Mouse (Mus musculus) midbrain, embryonic 14.5 days (tissue): ENCODE results near the gene Aebp1. TPM values are rescaled to one million over a fixed set of nuclear protein-coding genes. Genes with fewer than 3 reads are reported as not detected.

ENCODE experiments used
- ATAC-seq: fragments of 200-750 bp; cut with Nextera tagmentation; 2 replicates; pipeline ENCODE4 v1.8.0; 2017; ENCODE audit warnings: moderate number of reproducible peaks, moderate library complexity; ENCODE audit not compliant: low FRiP score, low TSS enrichment
- DNase-seq: peaks from one replicate; pipeline ENCODE4 v3.0.0-alpha.2; 2015
- H3K27ac ChIP-seq: fragments of 300-500 bp; sonication (generic); replicated peaks from 2 replicates; pipeline ENCODE4 v1.5.1; 2014; ENCODE audit warnings: mild to moderate bottlenecking, low read depth, low read length, moderate library complexity
- H3K27me3 ChIP-seq: fragments of 300-500 bp; sonication (generic); 2 replicates; pipeline ENCODE4 v1.6.1; 2014; ENCODE audit warnings: low read length, control low read depth, mixed read lengths; ENCODE audit not compliant: control insufficient read depth, insufficient read depth
- H3K36me3 ChIP-seq: fragments of 300-500 bp; sonication (generic); 2 replicates; pipeline ENCODE4 v1.6.1; 2014; ENCODE audit warnings: low read length, control low read depth; ENCODE audit not compliant: control insufficient read depth, insufficient read depth
- H3K4me1 ChIP-seq: fragments of 300-500 bp; sonication (generic); 2 replicates; pipeline ENCODE4 v1.6.1; 2014; ENCODE audit warnings: mild to moderate bottlenecking, antibody characterized with exemption, low read length, control low read depth; ENCODE audit not compliant: control insufficient read depth, insufficient read depth
- H3K4me2 ChIP-seq: fragments of 300-500 bp; sonication (generic); 2 replicates; pipeline ENCODE4 v1.6.1; 2014; ENCODE audit warnings: mild to moderate bottlenecking, low read length, moderate library complexity
- H3K4me3 ChIP-seq: fragments of 300-500 bp; sonication (generic); replicated peaks from 2 replicates; pipeline ENCODE4 v1.5.1; 2014; ENCODE audit warnings: low read depth, low read length
- H3K9ac ChIP-seq: fragments of 300-500 bp; sonication (generic); replicated peaks from 2 replicates; pipeline ENCODE4 v1.6.1; 2014; ENCODE audit warnings: mild to moderate bottlenecking, low read length, moderate library complexity
- H3K9me3 ChIP-seq: fragments of 300-500 bp; sonication (generic); 2 replicates; pipeline ENCODE4 v1.6.1; 2016; ENCODE audit warnings: low read length, control low read depth, mixed read lengths; ENCODE audit not compliant: control insufficient read depth
- WGBS: fragments of 180-500 bp; shearing (Covaris S2); extraction: QIAGEN DNeasy Blood & Tissue Kit; methylation state at CpG from one replicate; pipeline ENCODE4 v1.1.7; 2014; 5-methylcytosine and 5-hydroxymethylcytosine counted together
- polyA plus RNA-seq: library from polyadenylated mRNA; unstranded; fragments of >200 nt; fragmentation: Nextera tagmentation; extraction: Ambion mirVana; gene quantifications from 2 replicates; pipeline ENCODE4 v1.2.1, GENCODE M21; 2014

Aebp1 gene
- polyA plus RNA-seq, 1 experiment from 2014 or later: 8.5 TPM

DNA sequence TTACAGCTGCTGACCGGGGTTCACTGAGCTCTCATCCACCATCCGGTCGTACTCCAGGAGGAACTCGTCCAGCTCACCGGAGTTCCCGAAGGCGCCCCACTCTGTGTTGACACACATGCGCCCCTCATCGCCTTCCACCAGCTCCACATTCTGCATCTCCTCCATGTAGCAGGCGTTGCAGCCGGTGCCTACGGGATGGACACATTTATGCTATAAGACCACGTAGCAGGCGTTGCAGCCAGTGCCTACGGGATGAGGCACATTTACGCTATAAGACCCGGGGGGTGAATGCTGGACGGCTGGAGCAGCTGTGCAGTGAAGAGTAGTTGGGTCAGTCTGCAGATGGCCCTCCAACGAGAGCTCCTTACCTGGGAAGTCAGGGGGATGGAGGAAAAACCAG lies 42.6 kb downstream of the Aebp1 start:
- no peak overlapping the region for H3K9ac ChIP-seq
- no peak overlapping the region for H3K27ac ChIP-seq
- ATAC-seq (no peak), DNase-seq (no peak)
- H3K4me3 ChIP-seq: no peak overlapping the region
- no peaks in the 10 kb centered on the region for H3K36me3 ChIP-seq
- H3K4me1 ChIP-seq: peaks cover 22% of the 10 kb centered on the region
- WGBS: 84% methylated on average over 19 of the region's 19 CpGs
- H3K4me2 ChIP-seq: no peak overlapping the region
- H3K9me3 ChIP-seq: no peaks in the 10 kb centered on the region
- no peaks in the 10 kb centered on the region for H3K27me3 ChIP-seq

DNA sequence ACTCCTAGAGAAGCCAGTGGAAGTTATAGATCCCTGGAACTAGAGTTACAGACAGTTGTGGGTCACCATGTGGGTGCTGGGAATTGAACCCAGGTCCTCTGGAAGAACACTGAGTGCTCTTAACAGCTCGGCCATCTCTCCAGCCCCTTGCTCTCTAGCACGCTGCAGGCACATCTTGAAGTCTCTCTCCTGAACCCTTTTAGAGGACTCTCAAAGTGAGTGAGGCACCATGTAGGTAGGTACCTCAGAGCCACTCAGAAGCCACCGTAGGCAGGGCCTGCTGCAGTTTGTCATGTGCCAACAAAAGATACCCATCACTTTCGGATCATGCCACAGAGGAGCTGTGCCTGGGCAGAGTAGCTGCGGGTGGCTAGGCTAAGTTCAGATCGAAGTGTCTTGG lies 43.1 kb downstream of the Aebp1 start:
- ATAC-seq: no peak
- Histone ChIP-seq H3K4me1 (peaks cover 22% of the 10 kb centered on the region), H3K9ac (no peak overlapping the region), H3K36me3 (no peaks in the 10 kb centered on the region), H3K4me3 (no peak overlapping the region), H3K27ac (no peak overlapping the region), H3K27me3 (no peaks in the 10 kb centered on the region), H3K9me3 (no peaks in the 10 kb centered on the region), H3K4me2 (no peak overlapping the region)
- WGBS: 95% methylated on average over 6 of the region's 6 CpGs
- no peak for DNase-seq

DNA sequence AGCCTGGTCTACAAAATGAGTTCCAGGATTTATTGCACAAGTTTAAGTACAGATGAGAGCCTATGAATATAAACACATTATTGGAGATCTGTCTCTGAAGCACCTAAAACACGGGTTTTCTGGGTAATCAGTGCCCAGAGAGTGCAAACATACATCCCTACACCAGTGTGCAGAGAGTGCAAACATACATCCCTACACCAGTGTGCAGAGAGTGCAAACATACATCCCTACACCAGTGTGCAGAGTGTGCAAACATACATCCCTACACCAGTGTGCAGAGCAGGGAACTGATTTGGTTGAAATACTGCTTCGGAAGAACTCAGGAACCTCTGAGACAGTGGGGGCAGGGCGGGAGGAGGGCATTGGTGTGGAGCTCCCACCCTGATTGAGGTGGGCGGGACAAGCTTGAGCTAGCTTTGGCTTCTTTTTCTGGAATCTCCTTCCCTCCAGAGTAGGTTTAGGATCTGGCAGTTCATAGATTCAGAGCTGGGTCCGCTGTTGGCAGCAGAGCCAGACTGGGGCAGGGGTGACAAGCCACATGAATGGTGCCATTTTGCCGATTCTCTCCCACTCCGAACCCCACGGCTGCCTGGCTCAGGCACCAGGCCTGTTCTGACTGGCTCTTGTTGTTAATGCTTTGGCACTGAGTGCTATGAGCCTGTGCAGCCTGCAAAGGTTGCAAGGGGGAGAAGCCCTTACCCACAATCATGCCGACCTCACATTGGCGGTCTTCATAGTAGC lies 44.2 kb downstream of the Aebp1 start:
- Histone ChIP-seq H3K27ac (no peak overlapping the region), H3K9ac (no peak overlapping the region), H3K4me3 (no peak overlapping the region), H3K4me1 (peaks cover 20% of the 10 kb centered on the region), H3K9me3 (no peaks in the 10 kb centered on the region), H3K36me3 (no peaks in the 10 kb centered on the region), H3K4me2 (no peak overlapping the region), H3K27me3 (no peaks in the 10 kb centered on the region)
- 85% methylated on average over 10 of the region's 10 CpGs for WGBS
- DNase-seq (no peak), ATAC-seq (no peak)

DNA sequence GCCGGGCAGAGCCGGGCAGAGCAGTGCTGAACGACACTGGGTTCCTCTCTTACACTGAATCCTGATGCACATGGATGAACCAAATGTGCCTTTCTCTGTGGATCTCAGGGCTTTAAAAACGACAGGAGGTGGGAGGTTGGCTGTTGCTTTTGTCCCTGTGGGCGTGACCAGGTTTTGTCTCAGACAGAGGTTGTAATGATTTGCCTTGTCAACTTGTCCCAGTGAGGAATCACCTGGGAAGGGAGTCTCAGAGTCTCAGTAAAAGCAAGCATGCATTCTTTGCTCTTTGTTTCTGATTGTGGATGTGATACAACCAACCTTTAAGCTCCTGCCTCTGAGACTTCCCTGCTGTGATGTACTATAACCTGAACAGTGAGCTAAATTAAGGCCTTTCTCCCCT lies 45.3 kb downstream of the Aebp1 start:
- Histone ChIP-seq H3K9ac (no peak overlapping the region), H3K4me1 (peaks cover 8% of the 10 kb centered on the region; the same call in 1 of the 2 replicates), H3K27me3 (no peaks in the 10 kb centered on the region), H3K36me3 (no peaks in the 10 kb centered on the region), H3K27ac (no peak overlapping the region), H3K4me2 (no peak overlapping the region), H3K4me3 (no peak overlapping the region), H3K9me3 (no peaks in the 10 kb centered on the region)
- ATAC-seq (no peak), DNase-seq (no peak)
- WGBS: 37% methylated on average over 5 of the region's 5 CpGs

DNA sequence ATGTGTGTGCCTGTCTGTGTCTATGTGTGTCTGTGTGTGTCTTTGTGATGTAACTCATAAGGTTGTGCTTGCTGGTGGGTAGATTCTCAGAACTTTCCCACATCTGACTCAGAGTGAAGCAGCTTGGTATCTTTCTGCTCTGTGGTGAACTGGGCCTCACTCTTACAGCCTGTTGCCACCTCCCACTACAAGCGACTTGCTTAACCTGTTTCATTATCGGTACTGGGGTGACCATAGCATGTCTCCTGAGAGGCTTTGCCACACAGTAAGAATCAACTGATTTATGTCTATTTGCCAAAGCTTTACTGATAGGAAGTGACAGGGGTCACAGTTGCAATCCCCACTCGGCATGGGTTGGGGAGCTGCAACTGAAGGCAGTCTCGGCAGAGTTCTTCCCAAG lies 46.9 kb downstream of the Aebp1 start:
- Histone ChIP-seq H3K4me3 (no peak overlapping the region), H3K36me3 (no peaks in the 10 kb centered on the region), H3K27me3 (no peaks in the 10 kb centered on the region), H3K27ac (no peak overlapping the region), H3K9me3 (no peaks in the 10 kb centered on the region), H3K9ac (no peak overlapping the region), H3K4me2 (no peak overlapping the region), H3K4me1 (no peaks in the 10 kb centered on the region)
- DNase-seq: no peak
- WGBS: 89% methylated on average over 4 of the region's 4 CpGs
- ATAC-seq: no peak

DNA sequence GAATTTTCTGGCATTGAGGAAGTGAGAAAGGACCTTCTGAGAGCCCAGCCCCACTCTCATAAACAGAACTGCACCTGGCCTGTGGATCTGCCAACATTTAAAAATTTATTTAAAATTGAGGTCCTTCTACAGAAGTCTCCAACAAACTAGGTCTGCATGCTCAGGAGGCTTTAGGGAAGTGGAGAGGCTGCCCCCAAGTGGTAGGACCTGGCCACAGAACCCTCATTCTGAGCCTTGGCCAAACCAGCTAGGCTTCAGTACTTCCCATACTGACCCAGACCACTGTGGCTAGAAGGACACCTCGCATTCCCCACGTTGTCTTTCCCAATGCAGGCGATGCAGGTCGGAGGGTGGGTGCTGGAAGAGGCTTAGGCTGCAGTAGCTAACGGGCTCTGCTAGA lies 50.9 kb downstream of the Aebp1 start:
- Histone ChIP-seq H3K9ac (no peak overlapping the region), H3K27me3 (no peaks in the 10 kb centered on the region), H3K36me3 (no peaks in the 10 kb centered on the region), H3K4me2 (no peak overlapping the region), H3K4me1 (no peaks in the 10 kb centered on the region), H3K4me3 (no peak overlapping the region), H3K27ac (no peak overlapping the region), H3K9me3 (no peaks in the 10 kb centered on the region)
- 34% methylated on average over 5 of the region's 5 CpGs for WGBS
- DNase-seq (peak; percentile 68), ATAC-seq (no peak)

DNA sequence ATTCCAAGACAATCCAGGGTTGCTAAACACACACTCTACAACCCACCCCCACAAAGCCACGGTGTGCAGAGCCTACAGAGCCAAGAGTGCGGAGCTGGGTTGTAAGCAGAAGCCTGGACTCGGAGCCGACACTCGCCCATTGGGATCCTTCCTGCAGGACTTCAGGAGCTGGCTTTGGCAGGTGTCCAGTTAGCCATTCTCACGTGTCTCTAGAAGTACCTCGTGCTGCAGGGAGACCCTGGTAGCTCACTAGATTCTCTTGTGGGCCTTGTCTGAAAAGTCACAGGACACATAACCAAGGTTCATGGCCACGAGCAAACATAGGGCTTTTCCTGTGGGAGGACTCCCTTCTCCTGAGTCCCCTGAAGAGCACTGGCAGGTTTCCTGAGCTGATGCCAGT lies 51.5 kb downstream of the Aebp1 start:
- Histone ChIP-seq H3K9me3 (no peaks in the 10 kb centered on the region), H3K4me2 (no peak overlapping the region), H3K27me3 (no peaks in the 10 kb centered on the region), H3K36me3 (no peaks in the 10 kb centered on the region), H3K4me1 (no peaks in the 10 kb centered on the region), H3K27ac (no peak overlapping the region), H3K4me3 (no peak overlapping the region), H3K9ac (no peak overlapping the region)
- no peak for ATAC-seq
- 72% methylated on average over 8 of the region's 8 CpGs for WGBS
- DNase-seq: no peak

DNA sequence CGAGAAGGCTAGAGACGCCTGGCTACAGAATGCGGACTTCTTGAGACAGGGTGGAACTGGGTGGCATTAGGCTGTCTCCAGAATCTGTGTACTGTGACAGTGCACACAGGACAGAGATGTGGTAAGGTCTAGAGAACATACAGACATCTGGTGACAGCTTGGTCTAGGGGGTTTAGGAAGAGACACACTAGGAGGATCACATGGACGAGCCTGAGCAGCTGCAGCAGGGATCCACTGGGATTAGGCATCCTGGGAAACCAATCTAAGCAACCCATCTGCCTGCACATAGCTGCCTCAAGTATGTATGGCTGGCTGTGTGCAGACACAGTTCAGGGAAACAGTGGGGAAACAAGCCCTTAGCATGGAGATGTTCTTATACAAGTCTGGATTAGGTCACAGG lies 52.2 kb downstream of the Aebp1 start:
- ATAC-seq (no peak), DNase-seq (no peak)
- H3K4me2 ChIP-seq: no peak overlapping the region
- no peaks in the 10 kb centered on the region for H3K9me3 ChIP-seq
- no peaks in the 10 kb centered on the region for H3K4me1 ChIP-seq
- WGBS: 72% methylated on average over 4 of the region's 4 CpGs
- no peak overlapping the region for H3K9ac ChIP-seq
- no peaks in the 10 kb centered on the region for H3K36me3 ChIP-seq
- no peaks in the 10 kb centered on the region for H3K27me3 ChIP-seq
- H3K4me3 ChIP-seq: no peak overlapping the region
- H3K27ac ChIP-seq: no peak overlapping the region

DNA sequence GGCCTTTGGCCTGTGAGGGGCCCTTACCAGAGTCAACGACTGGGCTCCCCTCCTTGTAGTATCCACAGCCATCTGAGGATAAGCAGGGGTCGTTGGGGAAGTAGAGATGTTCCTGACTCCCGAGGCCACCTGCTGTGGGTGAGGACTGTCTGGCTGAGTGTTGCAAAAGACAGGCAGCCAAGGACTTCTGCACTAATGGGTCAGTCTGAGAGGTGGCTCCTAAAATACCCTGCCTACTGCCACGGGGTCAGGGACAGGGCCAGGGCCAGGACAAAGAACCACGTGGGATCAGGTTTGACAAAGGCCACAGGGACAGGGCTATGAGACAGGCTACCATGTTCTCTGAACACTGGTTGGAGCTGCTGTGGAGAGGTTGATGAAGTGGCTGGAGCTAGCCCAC lies 53.2 kb downstream of the Aebp1 start:
- WGBS: 65% methylated on average over 5 of the region's 5 CpGs
- no peak for ATAC-seq

More for the DNA sequence above, 53.2 kb downstream of the Aebp1 start:
- Histone ChIP-seq H3K4me3 (no peak overlapping the region), H3K4me1 (no peaks in the 10 kb centered on the region), H3K27me3 (no peaks in the 10 kb centered on the region), H3K4me2 (no peak overlapping the region), H3K27ac (no peak overlapping the region), H3K36me3 (no peaks in the 10 kb centered on the region), H3K9me3 (no peaks in the 10 kb centered on the region), H3K9ac (no peak overlapping the region)
- no peak for DNase-seq
